Comparison of ENCODE assay signal across 1 mouse cellular context in genomic region chr7:140967862-140968591, GRCm38 (mm10).
TF ChIP-seq lines count a peak whose summit lies in the region.

No protein-coding gene starts in this region.

TF ChIP-seq in CH12.LX, 34 proteins besides CTCF, POLR2A, EP300 and RAD21:
- TF ChIP-seq IRF4 (IDR thresholded peaks at IDR 0.05; ENCODE audit: low read depth, low read length) = no peak
- no peak for TF ChIP-seq ELF1 (IDR thresholded peaks at IDR 0.05; ENCODE audit: low read depth, low read length)
- TF ChIP-seq USF1 (IDR thresholded peaks at IDR 0.05; ENCODE audit: low read depth, low read length) = no peak
- TF ChIP-seq ZNF384 (IDR thresholded peaks at IDR 0.05; ENCODE audit: low read depth, low read length) = no peak
- no peak for TF ChIP-seq MYC (IDR thresholded peaks at IDR 0.05; ENCODE audit: low read depth, low read length)
- no peak for TF ChIP-seq MXI1 (IDR thresholded peaks at IDR 0.05; ENCODE audit: low read depth, low read length)
- TF ChIP-seq ZC3H11A (IDR thresholded peaks at IDR 0.05; ENCODE audit: low read depth, low read length) = no peak
- no peak for TF ChIP-seq SIN3A (IDR thresholded peaks at IDR 0.05; ENCODE audit: low read length)
- no peak for TF ChIP-seq TBP (conservative IDR thresholded peaks at IDR 0.05; ENCODE audit: low read depth, low read length)
- no peak for TF ChIP-seq ZMIZ1 (IDR thresholded peaks at IDR 0.05; ENCODE audit: low read depth, low read length)
- TF ChIP-seq CHD2 (IDR thresholded peaks at IDR 0.05; ENCODE audit: low read length) = no peak
- TF ChIP-seq NRF1 (IDR thresholded peaks at IDR 0.05; ENCODE audit: low read depth, low read length) = no peak
- no peak for TF ChIP-seq ETS1 (conservative IDR thresholded peaks at IDR 0.05; ENCODE audit: low read depth, low read length)
- no peak for TF ChIP-seq PAX5 (IDR thresholded peaks at IDR 0.05; ENCODE audit: low read length)
- TF ChIP-seq MAX (IDR thresholded peaks at IDR 0.05; ENCODE audit: low read length) = no peak
